Mouse (Mus musculus): Measurements from ENCODE around the gene Lpo. TPM values are rescaled to one million over a fixed set of nuclear protein-coding genes. Genes with fewer than 3 reads are reported as not detected.
"Not testable (repeated sequence)": the region's sequence is repeated elsewhere in the genome, so short reads cannot be mapped to it uniquely, and the experiment has no call there.

Gene Lpo
- not detected in 2 replicates for polyA plus RNA-seq (2012; rRNA removed)

DNA sequence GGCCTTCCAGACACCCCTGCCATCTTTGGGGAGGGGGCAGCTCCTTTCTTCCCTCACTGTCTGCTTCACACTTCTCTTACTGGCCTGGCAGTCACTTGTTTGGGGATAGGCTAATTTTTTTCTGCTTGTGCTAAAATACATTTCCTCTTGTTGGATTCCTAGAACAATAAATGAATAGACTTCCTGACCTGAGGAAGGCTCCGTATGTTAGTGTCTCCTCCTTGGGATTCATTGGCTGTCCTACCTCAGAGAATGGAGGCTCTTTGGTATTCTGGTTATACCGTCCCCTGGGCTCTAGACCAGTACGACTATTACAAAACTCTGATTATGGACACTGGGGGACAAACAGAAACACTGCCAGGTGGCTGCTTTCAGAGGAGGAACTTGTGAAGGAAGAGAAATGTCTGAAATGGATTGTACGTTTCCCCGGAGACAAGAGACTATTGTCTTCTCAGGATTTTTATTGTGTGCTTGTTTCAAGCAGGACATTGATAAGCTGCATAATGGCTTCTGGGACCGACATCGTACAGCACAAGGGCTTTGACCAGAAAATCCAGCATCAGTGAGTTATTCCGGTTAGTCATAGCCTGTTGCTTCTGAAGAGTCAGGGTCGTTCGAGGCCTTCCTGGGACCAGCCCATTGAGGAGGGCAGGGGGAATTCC, at the start of gene Lpo:
Lpo (minus strand) TSS at position 51 of the 662 bp plus-strand sequence.
- DNase-seq (ENCODE audit: low spot score), result no peak

DNA sequence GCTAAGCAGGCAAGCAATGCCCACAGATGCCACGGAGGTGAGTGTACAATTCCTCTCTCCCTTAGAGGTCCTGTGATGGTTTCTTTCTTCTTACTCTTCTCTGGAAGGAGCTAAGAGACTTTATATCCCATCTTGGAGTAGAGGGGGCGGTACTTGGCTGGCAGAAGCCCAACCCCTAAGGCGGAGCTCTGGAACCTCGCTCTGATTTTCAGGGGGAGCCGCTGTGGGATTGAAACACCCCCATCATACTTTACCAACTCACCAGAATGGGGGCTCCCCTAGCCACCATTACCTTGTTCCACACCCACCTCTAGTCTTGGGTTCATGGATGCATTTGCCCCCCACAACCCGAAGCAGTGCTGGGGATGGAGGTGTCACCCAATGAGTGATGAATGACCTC, 47.3 kb upstream of the Lpo start, which contains the start of gene Epx:
Epx (minus strand) TSS at position 101 of the 400 bp plus-strand sequence.
- DNase-seq (ENCODE audit: low spot score), result no peak

DNA sequence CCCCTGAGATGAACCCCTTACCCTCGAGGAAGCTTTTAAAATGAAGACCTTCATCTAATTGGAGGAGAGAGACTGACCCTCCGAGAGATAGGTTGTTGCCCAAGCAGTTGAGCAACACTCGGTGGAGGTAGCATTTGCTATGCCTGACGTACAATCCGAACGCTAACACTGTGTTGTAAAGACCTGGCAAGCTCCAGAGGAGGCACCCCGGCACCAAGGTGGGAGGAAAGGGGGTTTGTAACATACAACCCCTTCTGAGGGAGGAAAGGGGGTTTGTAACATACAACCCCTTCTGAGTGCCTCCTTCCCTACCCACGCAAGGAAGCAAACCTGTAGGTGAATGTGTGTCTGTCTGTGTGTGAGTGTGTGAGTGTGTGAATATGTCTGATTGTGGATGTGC, 43.7 kb upstream of the Lpo start:
- DNase-seq (ENCODE audit: low spot score), result no peak

DNA sequence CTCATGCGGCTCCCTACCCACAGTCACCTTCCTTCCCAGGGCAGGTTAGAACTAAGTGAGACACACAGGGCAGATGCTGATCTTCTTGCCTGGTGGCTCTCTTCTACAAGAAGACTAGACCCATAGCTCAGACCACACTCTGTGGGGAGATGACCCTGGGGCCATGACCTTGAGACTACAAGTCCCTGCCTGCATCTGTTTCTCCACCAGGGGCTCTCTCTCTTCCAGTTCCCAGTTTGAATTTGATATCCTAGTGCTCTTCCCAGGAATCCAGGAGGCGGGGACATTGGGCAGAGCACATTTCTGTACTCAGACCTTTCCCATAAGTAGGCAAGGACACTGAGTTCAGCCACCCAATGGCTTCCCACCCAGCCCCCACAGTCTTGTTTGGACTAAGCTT, 42.0 kb upstream of the Lpo start:
- no peak for DNase-seq (ENCODE audit: low spot score)

DNA sequence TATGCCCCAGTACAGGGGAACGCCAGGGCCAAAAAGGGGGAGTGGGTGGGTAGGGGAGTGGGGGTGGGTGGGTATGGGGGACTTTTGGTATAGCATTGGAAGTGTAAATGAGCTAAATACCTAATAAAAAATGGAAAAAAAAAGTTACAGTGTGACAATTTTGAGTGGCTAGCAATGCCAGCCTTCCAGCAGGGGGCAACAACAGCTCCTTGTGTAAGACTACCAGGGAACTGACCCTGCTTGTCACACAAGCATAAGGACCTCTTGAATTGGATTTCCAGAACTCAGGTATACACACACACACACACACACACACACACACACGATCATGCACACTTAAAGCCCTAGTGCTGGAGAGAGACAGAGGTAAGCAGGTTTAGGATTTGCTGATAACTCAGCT, 38.8 kb upstream of the Lpo start:
- not testable (repeated sequence) for DNase-seq (ENCODE audit: low spot score)

DNA sequence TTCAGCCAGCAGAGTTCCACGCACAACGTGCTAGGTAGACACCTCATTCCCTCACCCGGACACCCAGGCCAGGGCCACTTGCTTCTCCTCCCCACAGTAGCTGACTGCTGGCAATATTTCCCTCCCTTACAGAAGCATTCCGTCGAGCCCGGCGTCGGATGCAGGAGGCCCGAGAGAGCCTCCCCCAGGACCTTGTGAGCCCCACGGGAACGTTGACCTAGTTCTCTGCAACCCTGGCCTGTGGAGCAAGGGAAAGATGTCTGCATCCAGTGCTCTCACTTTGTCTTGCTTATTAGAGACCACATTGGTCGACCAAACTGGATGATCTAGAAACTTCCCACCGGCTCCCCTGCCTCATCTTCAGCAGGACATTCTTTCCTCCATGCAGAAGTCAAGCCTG, 34.7 kb upstream of the Lpo start:
- no peak for DNase-seq (ENCODE audit: low spot score)

DNA sequence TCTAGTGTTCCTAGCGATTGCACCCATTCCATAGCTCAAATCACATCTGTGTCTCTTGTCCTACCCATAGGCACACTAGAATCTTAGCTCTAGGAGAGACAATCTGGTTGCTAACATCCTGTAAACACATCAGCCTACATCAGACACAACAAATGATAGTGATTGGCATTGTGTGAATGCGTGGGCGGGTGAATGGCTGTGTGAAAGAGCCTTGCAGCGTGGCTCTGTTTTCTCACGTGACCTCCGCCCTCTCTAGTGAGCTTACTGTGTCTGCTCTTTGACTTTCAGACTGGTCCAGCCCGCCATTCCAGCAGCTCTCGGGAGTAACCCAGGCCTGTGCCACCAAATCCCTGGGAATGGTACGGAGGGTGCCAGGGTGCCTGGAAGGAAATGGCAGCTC, 32.3 kb upstream of the Lpo start:
- no peak for DNase-seq (ENCODE audit: low spot score)

DNA sequence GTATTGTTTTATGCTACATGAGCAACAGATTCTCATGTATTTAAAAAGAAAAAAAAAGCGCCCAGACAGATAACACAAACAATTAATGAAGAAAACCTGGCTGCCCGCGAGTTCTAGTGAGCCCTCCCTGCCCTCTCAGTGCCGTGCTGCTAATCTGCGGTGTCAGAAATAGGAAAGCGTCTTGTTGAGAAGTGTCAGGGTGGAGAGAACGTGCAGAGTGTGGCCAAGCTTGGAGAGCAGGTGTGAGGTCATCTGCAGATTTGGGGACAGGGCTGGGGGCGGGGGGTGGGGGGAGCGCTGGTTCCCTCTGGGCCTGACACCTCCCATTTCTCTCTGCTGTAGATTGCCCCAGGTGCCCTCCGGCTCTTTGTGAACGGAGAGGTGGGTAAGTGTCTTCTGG, 31.2 kb upstream of the Lpo start:
- no peak for DNase-seq (ENCODE audit: low spot score)

DNA sequence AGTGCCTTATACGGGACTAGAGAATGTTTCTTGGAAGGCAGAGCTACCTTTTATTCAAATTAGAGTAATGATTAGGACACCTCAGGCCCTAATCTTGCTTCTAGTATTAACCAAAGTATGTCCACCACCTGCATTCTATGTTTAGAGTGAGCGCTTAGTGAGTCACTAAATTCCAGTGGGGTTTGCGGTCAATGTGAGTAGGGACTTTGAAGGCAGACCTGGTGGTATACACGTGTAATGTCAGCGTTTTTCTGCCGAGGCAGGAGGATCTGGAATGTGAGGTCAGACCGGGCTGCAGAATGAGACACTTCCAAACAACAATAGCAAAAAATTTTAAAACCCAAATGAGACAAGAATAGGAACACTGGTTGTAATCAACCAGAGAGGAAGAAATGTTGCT, 26.5 kb upstream of the Lpo start:
- no peak for DNase-seq (ENCODE audit: low spot score)

DNA sequence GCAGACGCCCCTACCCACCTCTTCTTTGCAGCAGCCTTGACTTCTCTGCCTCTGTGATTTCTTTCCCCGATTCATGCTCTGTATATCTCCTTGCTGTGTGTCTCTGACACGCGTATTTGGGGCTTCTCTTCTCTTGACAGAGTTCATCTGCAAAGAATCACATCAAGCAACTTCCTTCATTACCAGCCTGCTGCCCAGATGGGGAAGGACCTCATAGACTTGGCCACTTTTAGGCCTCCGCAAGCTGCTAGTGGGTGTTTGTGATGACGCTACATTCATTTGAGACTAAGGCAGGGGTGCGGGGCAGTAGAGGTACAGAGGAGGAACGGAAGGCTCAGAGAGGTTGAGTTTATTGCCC, 25.5 kb upstream of the Lpo start:
- DNase-seq (ENCODE audit: low spot score), result no peak

DNA sequence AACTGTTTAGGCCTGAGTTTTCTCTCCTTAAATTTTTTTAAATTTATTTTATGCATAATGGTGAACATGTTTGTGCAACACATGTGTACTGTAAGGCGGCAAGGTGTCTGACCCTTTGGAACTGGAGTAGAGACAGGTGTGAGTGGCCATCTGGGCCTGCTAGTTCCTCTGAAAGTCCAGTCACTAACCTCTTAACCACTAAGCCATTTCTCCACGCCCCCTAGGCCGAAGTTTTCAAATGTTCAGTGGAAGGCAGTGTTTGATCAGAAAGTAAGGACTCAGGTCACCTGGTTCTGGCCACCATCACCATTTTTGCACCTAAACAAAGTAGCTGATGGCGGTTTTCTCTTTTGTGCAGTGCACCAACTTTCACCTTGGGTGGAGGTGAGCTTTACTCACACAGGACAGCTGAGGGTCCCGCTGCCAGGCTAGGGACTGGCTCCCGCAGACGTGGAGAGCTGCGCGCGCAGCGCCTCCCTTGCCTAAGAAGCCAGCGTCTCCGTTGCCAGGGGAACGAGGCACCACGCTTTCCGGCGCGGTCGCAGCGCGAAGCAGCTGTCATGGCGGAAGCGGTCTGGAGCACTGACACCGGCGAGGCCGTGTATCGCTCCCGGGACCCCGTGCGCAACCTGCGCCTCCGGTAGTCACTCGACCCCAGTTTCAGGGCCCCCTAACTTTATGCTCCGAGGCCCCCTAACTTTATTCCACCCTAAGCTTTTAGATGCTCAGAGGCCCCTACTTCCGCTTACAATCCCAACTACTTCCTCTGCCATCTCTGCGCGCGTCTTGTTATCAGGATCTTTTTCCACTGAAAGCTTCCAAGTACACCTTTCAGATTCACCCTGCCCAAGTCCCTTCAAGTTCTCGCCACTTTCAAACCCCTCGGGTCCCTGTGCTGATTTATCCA, 24.9 kb upstream of the Lpo start, which contains the start of gene Mks1:
Mks1 (plus strand) TSS at position 526 of the 907 bp plus-strand sequence.
- DNase-seq (ENCODE audit: low spot score), result peak; percentile 76

DNA sequence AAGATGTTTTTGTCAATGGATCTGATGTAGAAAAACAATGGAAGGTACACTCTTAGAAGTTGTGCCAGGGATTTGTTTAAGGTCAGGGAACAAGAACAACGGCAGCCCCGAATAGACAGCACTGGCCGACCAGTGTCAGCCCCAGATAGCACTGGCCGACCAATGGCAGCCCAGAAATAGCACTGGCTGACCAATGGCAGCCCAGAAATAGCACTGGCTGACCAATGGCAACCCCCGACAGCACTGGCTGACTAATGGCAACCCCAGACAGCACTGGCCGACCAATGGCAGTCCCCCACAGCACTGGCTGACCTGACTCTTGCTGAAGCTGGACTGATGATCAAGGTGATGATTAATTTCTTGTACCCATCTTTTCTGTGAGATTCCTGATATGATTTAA, 19.8 kb upstream of the Lpo start:
- no peak for DNase-seq (ENCODE audit: low spot score)

DNA sequence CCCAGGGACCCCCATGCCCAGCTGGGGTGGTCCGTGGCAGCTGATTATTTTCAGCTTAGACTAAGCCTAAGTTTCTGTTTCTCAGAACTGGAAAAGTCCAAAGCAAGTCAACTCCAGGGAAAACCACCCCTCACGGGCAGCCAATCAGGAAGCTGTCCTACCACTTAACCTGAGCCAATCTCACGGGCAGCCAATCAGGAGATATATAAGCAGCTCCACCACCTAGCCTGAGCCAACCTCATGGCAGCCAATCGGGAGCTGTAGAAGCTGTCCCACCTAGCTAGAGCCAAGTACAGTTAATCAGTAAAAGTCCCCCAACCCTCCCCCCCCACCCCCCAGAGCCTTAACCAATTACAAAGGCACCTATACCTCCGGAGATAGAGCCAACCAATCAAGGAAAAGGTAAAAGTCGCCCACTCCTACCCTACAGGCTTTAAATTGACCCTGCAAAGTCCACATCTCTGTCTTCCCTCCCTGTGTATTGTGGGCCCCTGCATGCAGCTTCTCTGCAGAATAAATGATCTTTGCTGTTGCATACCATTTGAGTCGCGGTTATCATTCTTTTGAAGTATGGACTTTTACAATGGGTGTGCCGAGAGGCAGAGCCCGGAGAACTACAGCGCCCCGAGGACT, 19.0 kb upstream of the Lpo start:
- no peak for DNase-seq (ENCODE audit: low spot score)

DNA sequence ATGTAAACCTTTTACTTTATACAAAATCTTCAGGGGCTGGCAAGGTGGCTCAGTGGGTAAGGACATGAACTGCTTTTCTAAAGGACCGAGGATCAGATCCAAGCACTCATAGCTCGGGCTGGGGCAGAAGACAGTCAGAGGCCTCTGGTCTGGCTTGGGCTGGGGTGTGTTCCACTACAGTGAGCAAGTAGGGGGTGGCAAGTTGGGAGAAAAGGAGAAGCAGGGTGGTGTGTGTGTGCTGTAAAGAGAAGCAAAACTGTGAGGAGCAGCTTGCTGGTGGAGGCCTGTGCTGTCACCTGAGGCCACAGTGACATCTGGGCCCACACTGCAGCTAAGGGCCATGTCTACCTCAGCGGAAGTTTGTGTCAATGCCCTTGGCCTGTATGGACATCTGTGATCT, 13.3 kb upstream of the Lpo start:
- DNase-seq (ENCODE audit: low spot score), result no peak

DNA sequence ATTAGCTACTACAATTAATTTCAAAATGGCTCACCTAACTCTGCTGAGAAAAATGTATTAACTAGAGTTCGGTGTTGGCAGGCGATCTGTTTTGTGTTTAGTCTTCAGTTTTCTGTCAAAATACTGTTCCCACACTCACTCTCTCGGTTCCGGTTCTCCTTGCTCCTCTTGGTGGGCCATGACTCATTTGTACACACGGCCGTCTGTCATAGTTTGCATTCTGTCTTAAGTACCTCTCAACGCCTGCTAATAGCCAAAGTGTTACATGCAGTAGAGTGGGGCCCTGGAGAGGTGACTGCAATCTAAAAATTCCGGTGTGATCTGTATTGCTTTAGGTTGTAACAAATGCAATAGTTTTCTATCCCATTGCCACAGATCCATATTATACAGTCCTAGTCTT, 12.6 kb upstream of the Lpo start:
- DNase-seq (ENCODE audit: low spot score), result no peak

DNA sequence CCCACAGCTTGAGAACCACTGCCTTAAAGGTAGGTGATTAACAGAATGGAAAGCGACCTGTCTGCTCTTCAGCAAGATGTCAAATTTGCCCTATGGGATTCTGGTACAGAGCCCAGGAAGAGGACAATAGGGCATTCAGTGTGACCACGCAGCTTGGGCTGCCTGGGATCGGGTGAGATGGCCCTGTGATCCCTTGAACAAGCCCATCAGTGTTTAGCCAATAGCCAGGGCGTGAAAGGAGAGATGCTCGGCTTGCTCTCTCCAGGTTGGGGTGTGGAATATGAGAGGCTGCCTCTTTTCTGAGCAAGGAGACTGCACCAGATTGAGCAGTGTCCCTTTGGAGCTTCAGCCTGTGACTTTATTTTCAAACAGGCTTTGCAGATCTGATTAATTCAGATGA, 6.6 kb downstream of the Lpo start:
- no peak for DNase-seq (ENCODE audit: low spot score)

DNA sequence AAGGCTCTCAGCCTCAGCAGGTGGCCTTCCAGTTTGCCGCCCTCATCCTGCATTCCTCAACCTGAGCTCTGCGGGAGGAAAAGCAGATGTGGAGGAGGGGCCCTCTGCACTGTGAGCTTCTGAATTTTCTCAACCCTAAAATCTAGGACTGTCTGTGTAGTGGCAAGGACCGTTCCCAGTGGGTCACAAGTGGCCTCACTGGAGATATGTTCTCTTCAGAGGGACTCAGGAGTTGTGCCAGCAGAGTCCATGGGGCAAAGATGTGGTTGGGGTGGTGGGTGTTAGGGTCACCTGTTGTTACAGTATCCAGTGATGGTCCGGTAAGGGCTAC, 10.7 kb downstream of the Lpo start:
- no peak for DNase-seq (ENCODE audit: low spot score)

DNA sequence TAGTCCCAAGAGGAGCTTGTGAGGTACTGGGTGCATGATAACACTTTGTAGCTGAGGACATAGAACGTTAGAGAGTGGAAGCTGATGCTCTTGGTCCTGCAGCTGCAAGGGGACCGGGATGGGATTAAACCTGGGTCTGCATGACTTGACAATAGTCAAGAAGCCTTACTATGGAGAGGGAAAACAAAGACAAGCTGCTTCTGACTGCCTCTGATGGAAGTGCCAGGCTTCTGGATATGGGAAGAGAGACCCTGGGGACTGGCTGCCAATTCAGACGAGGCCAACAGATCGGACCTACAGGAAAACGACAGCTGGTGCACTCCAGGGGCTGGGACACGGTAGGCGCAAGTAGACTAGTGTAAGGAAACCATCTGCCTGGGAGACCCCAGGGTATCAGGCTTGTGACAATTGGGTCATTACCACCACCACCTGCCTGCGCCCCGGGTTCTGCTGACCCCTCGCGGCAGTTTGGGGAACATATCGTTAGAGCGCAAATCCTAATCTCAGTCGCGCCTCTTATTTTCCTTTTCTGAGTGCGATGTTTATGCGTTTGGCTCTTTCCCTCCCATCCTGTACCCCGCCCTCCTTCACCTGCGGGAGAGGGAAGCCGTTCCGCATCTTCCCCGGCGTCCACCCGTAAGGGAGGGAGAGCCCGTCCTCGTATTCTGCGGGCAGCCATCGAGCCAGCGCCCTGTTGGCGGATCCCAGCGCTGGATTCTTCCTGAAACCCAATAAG, 11.2 kb downstream of the Lpo start:
- DNase-seq (ENCODE audit: low spot score), result no peak

DNA sequence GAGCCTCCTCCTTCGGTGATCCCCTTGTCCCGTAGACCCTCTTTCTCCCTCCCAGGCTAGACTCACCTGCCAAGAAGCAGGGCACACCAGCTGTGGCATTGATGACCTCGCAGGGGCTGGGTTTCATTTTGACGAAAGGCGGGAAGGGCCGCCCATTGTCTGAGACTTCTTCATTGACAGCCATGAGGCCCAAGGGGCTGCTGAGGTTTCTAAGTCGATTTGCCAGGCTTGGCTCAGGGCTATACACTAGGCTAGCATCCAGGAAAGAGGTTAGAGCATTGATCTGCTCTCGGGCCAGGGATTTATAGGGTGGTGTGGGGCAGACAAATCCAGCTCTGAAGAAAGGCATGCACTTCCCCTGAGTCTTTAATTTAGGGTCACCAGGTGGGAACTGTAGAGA, 13.3 kb downstream of the Lpo start:
- DNase-seq (ENCODE audit: low spot score), result no peak

DNA sequence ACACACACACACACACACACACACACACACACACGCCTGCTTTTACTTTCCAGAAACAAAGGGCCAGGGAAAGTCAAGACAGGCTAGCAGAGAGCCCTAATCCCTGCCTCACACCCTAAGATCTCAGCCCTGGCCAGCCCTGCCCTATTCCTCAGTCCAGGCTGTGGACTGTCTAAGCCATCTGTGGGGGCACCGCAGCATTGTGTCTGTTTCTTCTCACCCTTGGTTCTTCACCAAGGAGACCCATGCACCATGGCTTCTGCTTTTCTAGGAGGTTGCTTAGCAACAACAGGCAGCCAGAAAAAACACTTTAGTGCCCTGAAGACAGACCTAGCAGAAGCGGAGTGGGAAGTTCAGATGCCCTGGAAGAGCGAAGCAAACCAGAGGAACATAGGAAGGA, 16.7 kb downstream of the Lpo start:
- no peak for DNase-seq (ENCODE audit: low spot score)

DNA sequence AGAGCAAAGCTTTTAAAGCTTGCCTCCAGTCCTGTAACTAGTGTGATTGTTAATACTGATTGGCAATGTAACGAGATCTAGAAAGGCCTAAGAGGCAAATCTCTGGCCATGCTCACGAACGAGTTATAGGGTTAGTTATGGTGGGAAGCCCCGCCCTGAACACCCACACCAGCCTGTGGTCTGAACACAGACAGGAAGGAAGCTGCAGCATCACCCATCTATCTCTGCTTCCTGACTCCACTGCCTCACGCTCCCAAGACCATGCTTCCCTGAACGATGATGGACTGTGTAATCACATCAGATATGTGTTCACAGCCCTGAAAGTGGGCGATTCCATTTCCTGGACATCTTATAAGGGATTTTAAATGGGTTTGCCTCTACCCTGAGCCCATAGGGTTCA, 19.9 kb downstream of the Lpo start:
- DNase-seq (ENCODE audit: low spot score), result no peak

DNA sequence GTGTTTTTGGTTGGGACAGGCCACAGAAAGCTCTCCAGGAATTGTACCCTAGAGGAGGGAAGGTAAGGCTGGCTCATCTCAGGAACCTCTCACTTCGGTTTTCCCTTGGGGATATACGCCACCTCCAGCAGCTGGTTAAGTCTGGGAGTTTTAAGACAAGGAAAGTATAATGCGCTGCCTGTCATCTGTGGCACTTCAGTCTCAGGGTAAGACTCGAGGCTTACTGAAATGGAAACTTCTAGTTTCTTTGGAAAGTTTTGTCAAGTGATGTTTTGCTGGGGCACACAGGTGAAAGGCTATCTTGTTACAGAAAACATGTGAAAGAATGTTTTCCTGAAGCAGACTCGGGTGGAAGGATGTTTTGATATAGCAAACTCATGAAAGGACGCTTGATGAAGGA, 20.7 kb downstream of the Lpo start:
- DNase-seq (ENCODE audit: low spot score), result no peak
